Mouse (Mus musculus): ENCODE data around the gene Eef1akmt2. TPM values are rescaled to one million over a fixed set of nuclear protein-coding genes. Genes with fewer than 3 reads are reported as not detected.
A peak's percentile ranks its signal among the peaks of the same experiment; 100 is the strongest.

The Eef1akmt2 gene
- 10 to 100 TPM in 1 of 2 experiments, 1 to 10 TPM in 1; 9.7 to 12.1 TPM for total RNA-seq (2021)
- long read RNA-seq, experiment 1, transcript Eef1akmt2-201 (6 exons, 1,107 nt), result major isoform, 5 of 16 reads
- long read RNA-seq, experiment 1, partial matches to known transcripts, result 4 of 16 reads
- long read RNA-seq, experiment 1, other reads (novel, unspliced or antisense), result 3 of 16 reads
- long read RNA-seq, experiment 2, transcript Eef1akmt2-201 (6 exons, 1,107 nt), result major isoform, 9 of 12 reads
- long read RNA-seq, experiment 2, partial matches to known transcripts, result 1 of 12 reads
- long read RNA-seq, experiment 2, other reads (novel, unspliced or antisense), result 2 of 12 reads

DNA sequence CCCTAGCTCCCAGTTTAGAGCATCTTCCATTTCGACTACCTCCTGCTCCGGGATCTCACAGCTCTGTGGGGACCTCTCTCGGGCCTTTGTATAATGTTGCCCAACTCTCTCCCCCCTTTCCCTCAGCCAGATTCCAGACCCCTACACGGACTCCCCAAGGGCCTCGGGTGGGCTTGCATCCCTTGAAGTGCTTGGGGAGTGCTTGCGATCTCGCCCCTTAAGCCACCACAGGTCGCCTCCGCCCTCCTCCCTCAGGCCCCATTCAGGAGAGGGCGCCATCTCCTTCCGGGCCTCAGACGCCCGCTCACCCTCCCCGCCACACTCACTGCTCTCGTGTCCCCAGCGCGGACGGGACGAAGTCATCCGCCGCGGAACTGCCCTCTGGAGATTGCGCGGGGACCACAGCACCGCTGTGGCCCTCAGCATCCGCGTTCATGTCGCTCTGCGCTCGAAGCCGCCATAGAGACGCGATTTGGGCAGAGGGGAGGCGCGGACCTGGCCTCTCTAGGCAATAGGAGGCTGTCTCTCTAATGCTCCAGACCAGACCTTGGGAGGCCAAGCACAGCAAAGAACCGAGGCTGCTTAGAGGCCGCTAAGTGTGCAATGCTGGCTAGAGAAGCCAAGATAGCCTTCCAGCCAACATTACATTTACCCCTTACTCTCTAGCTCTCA is at the start of gene Eef1akmt2:
Gene Eef1akmt2, minus strand, starts transcription at position 501 of the 672 bp plus-strand sequence.
- peak; percentile 68 for DNase-seq

DNA sequence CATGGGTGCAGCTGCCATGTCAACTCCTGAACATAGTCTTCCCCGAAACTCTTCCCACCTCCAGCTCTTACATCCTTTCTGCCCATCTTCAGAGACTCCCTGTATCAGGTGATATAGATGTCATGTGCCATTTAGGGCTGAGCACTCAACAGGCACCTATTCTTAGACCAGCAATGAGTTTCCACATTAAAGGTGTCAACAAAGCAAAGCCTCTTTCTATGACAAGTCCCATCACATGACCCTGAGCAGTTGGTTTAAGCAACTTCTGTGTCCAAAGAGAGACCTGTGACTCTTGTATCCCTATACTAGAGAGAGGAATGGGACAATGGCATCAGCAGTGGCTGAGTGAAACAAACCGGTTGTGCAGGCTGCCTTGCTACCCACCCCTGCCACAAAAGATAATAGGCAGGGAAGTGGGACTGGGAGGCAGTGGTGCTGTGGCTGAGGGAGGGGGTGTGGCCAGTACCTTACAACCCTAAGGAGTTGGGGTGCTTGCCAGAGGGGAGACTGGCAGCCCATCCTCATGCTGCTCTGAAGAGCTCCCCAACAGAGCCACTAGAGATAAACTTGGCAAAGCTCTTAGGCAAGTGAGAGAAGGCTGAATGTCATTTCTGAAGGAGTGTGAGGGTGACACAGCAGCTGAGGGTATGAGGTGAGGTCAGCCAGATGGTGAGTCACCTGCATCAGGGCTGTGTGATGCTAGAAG is 48.5 kb upstream of the Eef1akmt2 start:
- no peak for DNase-seq

GRCm38 (mm10) chr7:132898234-132898633 is 45.8 kb upstream of the Eef1akmt2 start:
- DNase-seq, result no peak

- no peak for DNase-seq
These were observed 44.8 kb upstream of the Eef1akmt2 start for GRCm38 (mm10) chr7:132897258-132897657.

DNA sequence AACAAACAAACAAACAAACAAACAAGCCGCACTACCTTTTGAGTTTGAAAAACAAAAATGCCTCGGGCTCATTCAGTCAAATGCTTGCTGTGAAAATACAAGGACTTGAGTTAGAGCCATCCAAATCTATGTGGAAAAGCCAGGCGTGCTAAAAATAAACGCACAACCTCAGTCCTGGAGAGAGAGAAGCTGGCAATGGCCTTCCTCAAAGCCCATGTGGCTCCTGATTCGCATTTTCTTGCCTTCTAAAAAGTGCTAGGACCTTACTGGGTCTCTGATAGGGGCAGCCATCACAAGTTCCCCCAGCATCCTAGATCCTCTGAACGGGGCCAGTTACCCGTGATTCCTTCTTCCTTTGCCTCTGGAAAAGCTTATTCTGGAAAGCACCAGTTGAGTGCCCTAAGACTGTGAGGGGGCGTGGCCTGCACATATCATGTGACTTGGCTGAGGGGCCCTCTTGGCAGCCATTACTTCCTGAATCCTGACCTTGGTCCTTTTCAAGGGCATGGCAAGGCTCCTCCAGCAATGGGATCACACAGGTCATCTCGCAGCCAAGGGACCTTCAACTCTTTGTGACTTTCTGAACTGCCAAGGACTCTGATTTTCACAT is 43.8 kb upstream of the Eef1akmt2 start:
- DNase-seq, result peak; percentile 26

DNA sequence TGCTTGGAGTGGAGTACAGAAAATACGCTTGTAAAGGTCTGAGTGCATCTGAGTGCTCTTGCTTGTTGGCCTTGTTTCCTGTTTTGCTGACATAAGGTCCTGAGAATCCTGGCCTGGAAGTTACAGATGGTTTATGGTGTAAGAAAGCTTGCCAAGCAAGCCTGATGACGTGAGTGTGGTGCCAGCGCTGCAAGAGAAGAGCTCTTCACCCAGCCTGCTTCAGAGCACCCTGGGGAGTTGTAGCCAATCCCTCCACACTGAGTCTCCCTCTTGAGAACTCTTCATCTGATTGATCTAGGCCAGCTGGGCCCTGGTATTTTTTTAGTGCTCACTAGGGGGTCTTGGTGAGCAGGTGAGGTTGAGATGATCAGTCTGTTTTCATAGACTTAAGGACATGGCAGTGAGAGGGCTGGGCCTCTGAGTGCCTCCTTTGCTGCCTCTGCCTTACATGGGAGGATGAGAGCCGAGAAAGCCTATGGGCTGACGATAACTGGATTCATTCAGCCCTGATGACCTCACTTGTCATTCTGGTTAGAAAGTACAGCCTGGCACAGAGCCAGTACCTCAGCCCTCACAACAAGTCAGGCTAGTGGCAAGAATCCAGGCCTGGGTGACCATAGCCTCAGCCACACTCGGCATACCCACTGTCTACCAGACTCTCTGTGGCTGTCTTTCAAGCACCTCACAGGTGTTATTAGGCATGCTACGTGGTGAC is 42.5 kb upstream of the Eef1akmt2 start:
- DNase-seq, result no peak

DNA sequence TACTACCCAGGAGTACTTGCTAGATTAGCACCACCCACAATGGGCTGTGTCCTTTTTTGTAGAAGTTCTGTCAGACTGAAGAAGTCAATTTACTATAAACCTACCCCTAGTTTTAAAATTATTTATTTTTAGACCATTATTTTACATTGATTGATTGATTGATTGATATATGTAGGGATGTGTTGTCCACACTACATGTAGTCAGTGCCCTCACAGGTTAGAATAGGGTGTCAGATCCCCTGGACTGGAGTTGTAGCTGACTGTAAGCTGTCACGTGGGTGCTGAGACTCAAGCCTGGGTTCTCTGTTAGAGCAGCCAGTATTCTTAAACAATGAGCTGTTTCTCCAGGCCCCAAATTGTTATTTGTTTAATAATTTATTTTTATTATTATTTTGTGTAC is 40.9 kb upstream of the Eef1akmt2 start:
- DNase-seq, result no peak

GRCm38 (mm10) chr7:132892806-132893205 is 40.3 kb upstream of the Eef1akmt2 start:
- DNase-seq, result no peak

- DNase-seq, result no peak
These were observed 39.8 kb upstream of the Eef1akmt2 start for GRCm38 (mm10) chr7:132892311-132892661.

GRCm38 (mm10) chr7:132891561-132892310 is 39.3 kb upstream of the Eef1akmt2 start:
- no peak for DNase-seq

GRCm38 (mm10) chr7:132890201-132890600 is 37.7 kb upstream of the Eef1akmt2 start:
- no peak for DNase-seq

GRCm38 (mm10) chr7:132889691-132890090 is 37.2 kb upstream of the Eef1akmt2 start:
- no peak for DNase-seq

DNA sequence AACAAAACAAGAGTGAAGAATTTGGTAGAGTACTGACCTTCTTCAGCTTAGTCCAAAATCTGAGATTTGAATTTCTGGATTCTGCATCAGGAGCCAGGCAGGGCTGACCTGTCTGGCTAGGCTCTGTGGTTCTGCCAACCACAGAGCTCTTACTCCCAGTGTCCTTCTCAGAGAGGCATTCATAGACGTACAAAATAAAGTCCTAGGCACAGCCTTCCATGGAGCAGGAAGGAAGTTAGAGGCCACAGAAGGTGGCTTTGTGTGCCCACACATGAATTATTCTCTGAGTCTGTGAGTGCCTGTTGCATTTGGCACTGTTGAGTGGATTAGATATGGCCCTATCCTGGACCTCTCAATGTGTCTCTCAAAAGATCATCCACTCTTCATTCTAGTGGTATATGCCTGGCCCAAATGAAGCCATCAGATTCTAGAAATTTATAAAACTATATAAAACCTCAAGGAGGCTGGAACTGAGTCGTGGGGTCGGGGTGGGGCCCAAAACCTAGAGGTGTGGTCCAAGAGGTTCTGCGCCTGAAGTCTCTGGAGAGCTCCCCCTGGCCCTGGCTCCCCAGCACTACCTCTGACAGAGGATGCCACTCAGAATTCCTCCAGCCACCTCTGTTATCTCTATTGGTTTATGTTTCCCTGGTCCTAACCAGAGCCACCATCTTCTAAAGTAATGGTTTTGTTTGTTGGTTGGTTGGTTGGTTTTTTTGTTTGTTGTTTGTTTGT is 36.2 kb upstream of the Eef1akmt2 start:
- DNase-seq, result no peak

DNA sequence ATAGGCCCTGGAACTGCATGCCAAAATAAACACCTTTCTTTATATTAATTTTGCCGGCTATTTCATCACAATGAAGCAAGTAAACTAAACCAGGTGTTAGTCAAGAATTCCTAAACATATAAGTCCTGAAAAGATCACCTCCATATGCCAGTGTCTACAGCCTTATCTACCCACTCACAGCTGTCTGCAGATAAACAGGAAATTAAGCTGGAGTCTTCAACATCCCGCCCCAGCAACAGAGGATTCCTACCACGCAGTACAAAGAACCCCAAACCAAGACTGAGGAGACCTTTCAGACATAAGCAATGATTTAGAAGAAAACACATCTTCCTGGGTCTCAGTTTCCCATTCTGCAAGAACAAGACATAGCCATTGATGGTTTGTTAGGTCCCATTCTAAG is 35.6 kb upstream of the Eef1akmt2 start:
- no peak for DNase-seq

- DNase-seq, result no peak
These were observed 34.7 kb upstream of the Eef1akmt2 start for GRCm38 (mm10) chr7:132887019-132887804.

DNA sequence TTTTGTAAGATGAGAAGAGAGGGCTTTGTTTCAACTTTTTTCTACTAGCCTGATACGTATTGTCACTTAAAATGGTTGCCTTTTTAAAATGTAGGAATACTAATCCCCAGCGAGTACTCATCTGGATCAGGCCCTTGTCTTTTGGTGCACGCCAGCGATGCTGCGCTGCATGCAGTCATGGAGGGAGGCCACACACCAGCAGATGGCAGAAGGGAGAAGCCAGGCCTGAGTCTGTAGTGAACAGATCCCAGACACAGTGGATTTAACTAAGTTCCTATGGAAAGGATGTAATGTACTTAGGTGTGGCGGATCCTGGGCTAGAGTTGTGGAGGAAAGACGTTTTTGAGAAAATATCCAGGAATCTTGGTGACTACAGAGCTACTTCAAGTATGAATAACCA is 31.6 kb upstream of the Eef1akmt2 start:
- DNase-seq, result no peak

DNA sequence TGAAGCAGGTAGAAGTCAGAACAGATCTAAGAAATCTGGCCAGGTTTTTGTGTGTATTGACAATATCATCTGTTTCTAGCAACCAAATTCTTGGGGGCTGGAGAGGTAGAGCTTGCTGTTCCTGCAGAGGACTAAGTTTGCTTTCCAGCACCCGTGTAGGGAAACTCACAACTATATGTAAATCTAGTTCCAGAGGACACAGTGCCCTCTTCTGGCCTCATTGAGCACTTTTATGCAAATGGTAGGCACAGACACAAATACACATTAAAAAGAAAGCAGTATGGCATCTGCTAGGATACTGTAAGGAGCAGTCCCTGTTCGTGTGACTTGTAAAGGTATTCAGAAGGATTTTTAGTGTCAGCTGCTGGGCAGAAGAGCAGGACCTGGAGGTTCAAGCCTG is 29.9 kb upstream of the Eef1akmt2 start:
- no peak for DNase-seq

- DNase-seq, result no peak
These were observed 27.8 kb upstream of the Eef1akmt2 start for GRCm38 (mm10) chr7:132880276-132880675.

GRCm38 (mm10) chr7:132875391-132876086 is 23.1 kb upstream of the Eef1akmt2 start:
- DNase-seq, result no peak
